Mouse (Mus musculus) lung, postnatal 0 days (tissue): ENCODE results near the gene Specc1.

Experiments used
- CTCF ChIP-seq: IDR thresholded peaks from 2 replicates; pipeline ENCODE4 v1.5.1; 2016; ENCODE audit warnings: antibody characterized with exemption, mild to moderate bottlenecking
- EP300 ChIP-seq: IDR thresholded peaks from 2 replicates; pipeline ENCODE4 v1.6.1; 2016; ENCODE audit warnings: antibody characterized with exemption, mild to moderate bottlenecking, control low read depth

DNA sequence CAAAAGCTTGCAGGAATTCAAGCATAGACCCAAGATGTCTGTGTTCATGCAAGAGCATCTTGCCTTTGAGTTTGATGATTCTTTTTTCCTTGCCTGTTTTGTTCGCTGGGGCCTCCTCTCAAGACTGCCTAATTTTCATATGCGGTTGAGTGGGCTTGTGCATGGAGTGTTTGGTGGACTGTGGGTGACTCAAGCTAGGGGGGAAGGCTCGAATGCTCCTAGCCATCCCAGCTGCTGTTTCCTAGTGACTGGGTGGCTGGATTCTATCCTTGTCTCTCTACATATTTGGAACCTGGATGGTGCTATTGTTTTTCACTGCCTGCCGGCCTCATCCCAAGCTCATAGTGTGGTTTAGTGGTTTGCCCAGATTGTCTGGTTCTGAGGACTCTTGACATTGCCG is 8.0 kb downstream of the Specc1 start:
- TF ChIP-seq EP300 = no peak
- TF ChIP-seq CTCF = no peak
